Mouse (Mus musculus): ENCODE measurements at regions not wholly inside any gene's neighbourhood (a gene's known extent, or its start where the extent isn't known, plus 50 kb on each side); places are given as distances from the start of the nearest gene placed in this dataset.

DNA sequence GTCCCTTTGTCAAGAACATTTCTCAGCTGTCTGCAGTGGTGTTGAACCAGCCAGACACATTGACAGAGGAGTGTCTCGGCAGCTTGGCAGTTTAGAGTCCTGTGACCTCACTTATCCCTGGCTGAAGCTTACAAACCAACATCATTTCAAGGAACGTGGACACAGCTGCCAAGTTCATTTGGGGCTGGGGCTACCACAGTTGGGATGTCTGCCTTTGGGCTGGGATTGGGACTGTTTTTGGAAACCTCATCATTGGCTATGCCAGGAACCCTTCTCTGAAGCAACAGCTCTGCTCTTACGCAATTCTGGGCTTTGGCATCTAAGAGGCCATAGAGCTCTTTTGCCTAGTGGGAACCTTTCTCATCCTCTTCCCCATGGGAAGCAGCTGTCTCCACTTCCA is 200.4 kb downstream of the Gm15262 start:
- ChIA-PET POLR2A (no interaction called here), CTCF (no interaction called here)
- in situ Hi-C loops (cut with MboI; ENCODE audit: low pct_unique_long_range_greater_than_20kb) = no loop called here
- DNase-seq (ENCODE audit: low read depth, low spot score) (no peak), ATAC-seq (no peak)
- H3K27me3 ChIP-seq = peaks cover 20% of the 10 kb centered on the region
- no peak for TF ChIP-seq CTCF (IDR thresholded peaks at IDR 0.05)

DNA sequence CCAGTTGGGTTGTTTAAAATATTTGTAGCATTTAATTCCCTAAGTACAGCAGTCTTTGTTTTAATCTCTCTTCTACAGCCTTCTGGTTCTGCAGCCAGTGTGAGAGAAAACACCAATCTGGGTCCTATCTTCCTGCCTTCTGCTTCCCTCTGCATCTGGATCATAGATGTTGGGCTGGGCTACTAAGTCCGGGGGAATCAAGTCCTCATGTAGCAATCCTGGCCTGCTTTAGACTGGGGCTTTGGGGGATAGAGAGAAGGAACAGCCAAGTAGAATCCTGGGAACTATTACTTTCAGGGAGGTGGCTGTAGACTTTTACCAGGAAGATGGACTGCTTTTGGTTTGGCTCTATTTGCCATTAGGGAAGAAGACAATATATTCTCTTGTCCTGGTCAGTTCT is 205.5 kb upstream of the Rai2 start:
- CTCF ChIA-PET = no interaction called here
- in situ Hi-C loops (cut with MboI; ENCODE audit: low pct_unique_long_range_greater_than_20kb) = no loop called here
- no peak for ATAC-seq
- POLR2A ChIA-PET = no interaction called here
- TF ChIP-seq CTCF (IDR thresholded peaks at IDR 0.05) = no peak
- DNase-seq (ENCODE audit: low read depth, low spot score) = no peak
- peaks cover 30% of the 10 kb centered on the region for H3K27me3 ChIP-seq

DNA sequence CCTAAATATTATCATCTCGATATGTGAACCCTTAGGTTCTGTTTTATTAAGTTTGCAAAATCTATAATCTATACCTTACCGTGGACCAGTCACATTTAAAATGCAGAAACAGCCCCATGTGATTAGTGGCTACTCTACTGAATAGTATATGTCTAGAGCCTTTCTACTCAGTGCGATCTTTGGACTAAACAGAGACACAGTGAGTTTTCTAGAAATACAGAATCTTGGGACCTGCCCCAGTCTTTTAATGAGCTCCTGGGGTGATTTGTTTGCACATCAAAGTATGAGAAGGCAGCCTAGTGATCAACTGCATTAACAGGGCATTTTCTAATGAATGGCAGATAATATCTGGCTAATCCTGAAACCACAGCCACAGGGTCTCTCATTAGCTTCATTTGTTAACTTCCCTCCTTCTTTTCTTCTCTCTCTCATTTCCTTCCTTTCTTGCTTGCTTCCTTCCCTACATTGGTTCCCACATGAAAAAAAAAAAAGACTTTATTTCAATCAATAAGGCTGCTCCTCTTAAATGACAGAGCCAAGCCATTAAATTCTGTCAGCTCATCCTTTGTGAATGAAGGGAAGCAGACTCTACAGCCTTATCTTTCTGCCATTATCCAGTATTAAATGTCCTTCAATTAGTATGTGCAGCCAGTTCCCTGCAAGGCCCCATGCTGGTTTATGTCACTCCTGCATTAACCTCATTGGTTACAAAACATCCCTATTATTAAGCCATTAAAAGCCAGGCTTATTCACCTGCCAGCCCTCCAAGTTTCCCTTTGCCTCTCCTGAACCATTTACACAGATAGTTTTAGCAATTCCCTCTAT is 193.2 kb upstream of the Rai2 start:
- ChIA-PET CTCF (no interaction called here), POLR2A (no interaction called here)
- no peak for TF ChIP-seq CTCF (IDR thresholded peaks at IDR 0.05)
- no peak for DNase-seq (ENCODE audit: low read depth, low spot score)
- ATAC-seq = no peak
- H3K27me3 ChIP-seq = peaks cover 52% of the 10 kb centered on the region
- in situ Hi-C loops (cut with MboI; ENCODE audit: low pct_unique_long_range_greater_than_20kb) = no loop called here

DNA sequence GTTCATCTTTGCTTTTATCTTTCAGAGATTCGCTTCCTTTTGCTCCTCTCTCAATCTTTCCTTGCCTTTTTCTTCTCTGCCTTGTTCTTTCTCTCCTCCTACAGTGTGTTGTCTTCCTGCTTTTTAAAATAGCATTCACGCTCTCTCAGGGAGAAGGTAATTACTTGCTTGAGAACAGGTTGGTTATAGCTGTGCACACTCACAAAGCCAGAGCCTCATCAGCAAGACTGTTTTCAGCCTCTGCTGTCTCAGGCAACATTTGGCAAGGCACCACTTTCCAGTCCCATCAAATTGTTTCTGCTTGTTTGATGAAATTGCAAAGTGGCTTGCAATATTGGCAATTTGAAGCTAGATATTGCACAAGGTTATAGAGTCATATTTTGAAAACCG is 192.6 kb upstream of the Rai2 start:
- ChIA-PET CTCF (no interaction called here), POLR2A (no interaction called here)
- TF ChIP-seq CTCF (IDR thresholded peaks at IDR 0.05) = no peak
- DNase-seq (ENCODE audit: low read depth, low spot score) = no peak
- no peak for ATAC-seq
- H3K27me3 ChIP-seq = peaks cover 56% of the 10 kb centered on the region
- in situ Hi-C loops (cut with MboI; ENCODE audit: low pct_unique_long_range_greater_than_20kb) = no loop called here

DNA sequence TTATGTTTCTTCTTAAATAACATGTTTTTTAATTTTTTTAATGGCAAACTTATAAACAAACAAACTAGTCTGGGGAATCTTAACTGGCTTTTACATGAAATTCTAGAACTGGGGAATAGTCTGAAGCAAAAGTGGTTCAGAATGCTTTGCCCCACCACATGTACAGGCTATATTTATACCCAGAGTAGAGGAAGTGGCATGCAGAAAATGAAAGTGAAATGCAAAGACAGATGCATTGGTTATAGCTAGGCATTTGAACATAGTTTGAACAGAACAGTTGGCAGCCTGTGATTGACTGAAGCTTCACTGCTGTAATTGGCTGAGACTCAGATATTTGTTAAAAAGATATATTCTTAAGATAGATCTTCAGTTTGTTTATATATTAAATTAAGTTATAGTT is 179.6 kb upstream of the Rai2 start:
- CTCF ChIA-PET = no interaction called here
- in situ Hi-C loops (cut with MboI; ENCODE audit: low pct_unique_long_range_greater_than_20kb) = no loop called here
- H3K27me3 ChIP-seq = peaks cover 47% of the 10 kb centered on the region
- ATAC-seq = no peak
- DNase-seq (ENCODE audit: low read depth, low spot score) = no peak
- TF ChIP-seq CTCF (IDR thresholded peaks at IDR 0.05) = no peak
- POLR2A ChIA-PET = no interaction called here

DNA sequence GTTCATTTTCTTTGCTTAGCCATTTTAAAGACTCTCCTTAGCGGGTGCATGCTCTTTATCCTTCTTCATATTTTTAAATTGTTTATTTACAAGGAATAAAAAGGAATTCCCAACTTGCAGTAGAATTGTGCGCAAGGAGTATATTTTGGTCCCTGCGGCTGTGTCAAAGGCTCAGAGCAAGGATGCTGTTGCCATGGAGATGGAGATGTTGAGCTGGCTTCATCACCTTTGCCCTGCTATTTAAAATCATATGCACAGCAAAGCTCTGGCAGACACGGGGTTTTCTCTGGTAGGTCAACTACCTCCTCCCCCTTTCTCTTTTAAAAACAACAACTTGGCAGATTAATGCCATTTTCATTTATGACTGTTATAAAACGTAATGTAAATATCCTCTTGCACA is 160.0 kb upstream of the Rai2 start:
- no peak for ATAC-seq
- ChIA-PET CTCF (no interaction called here), POLR2A (no interaction called here)
- DNase-seq (ENCODE audit: low read depth, low spot score) = no peak
- in situ Hi-C loops (cut with MboI; ENCODE audit: low pct_unique_long_range_greater_than_20kb) = no loop called here
- peaks cover 36% of the 10 kb centered on the region for H3K27me3 ChIP-seq
- TF ChIP-seq CTCF (IDR thresholded peaks at IDR 0.05) = no peak

DNA sequence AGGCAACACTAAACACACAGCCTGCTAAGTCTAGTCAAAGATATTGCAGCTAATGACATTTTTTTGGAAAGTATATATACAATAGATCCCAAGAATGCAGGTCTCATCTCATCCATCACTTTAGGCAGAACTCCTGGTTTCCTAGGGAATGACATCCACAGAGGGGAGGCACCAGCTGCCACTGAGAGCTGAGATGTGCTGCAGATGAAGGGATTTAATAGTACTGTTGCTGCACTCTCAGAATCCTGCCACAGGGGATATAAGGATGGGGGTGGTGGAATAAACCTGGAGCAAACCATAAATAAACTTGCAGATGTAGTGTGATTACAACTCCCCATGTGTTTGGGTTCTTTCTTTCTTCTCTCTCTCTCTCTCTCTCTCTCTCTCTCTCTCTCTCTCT is 158.4 kb upstream of the Rai2 start:
- in situ Hi-C loops (cut with MboI; ENCODE audit: low pct_unique_long_range_greater_than_20kb) = no loop called here
- TF ChIP-seq CTCF (IDR thresholded peaks at IDR 0.05) = no peak
- peaks cover 36% of the 10 kb centered on the region for H3K27me3 ChIP-seq
- ChIA-PET POLR2A (no interaction called here), CTCF (no interaction called here)
- no peak for DNase-seq (ENCODE audit: low read depth, low spot score)
- ATAC-seq = no peak

DNA sequence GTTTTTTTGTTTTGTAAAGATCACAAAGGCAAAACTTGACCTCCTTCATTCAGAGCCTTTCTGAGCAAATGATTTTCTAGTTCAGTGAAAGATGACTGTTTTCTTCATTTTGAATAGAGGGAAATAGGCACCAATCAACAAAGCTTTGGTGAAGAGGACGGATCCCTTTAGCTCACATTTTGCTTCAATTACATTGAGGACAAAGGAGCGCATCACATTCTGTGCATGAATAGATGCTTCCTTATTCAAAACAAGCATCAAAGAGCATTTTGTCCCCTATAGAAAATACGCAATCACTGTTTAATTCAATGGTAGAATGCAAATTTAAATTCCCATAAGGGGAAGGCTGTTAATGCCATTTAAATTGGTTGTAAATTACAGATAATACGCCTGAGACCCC is 150.4 kb upstream of the Rai2 start:
- CTCF ChIA-PET = no interaction called here
- DNase-seq (ENCODE audit: low read depth, low spot score) = no peak
- TF ChIP-seq CTCF (IDR thresholded peaks at IDR 0.05) = no peak
- in situ Hi-C loops (cut with MboI; ENCODE audit: low pct_unique_long_range_greater_than_20kb) = no loop called here
- no peak for ATAC-seq
- POLR2A ChIA-PET = no interaction called here
- peaks cover 43% of the 10 kb centered on the region for H3K27me3 ChIP-seq

DNA sequence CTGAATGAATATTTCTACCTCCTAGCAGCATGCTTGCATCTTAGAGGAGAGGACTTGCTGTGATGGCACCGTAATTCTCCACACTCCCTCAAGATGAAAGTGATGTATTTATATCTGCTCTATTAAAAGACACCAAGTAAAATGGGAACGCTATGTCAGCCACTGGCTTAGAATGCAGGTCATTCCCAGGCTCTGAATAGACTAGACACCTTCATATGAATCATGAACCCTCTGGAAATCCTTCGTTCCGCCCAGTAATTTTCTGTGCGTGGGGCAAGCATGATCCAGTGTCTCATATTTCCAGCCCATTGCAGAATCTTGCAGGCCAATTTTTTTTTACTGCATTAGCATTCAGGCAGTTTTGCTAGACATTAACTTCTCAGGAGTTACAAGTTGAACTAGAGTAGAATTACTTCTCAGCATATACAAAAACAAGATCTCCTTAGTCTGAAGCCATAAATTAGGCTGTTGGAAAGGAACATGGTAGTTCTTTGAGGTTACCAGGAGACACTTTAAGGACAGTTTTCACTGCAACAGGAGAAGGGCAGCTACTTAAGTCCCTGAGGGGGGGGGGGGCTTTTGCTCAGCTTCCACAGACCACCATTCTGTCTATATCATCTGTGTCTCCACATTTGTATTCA is 134.7 kb upstream of the Rai2 start:
- in situ Hi-C loops (cut with MboI; ENCODE audit: low pct_unique_long_range_greater_than_20kb) = no loop called here
- ChIA-PET POLR2A (interaction anchor here (0.6 kb wide), 1 partner anchor 15 kb away, joined by 4 read pairs; no protein-coding TSS in a partner anchor), CTCF (interaction anchor here (0.7 kb wide), 1 partner anchor 40 kb away, joined by 3 read pairs; no protein-coding TSS in a partner anchor)
- H3K27me3 ChIP-seq = no peaks in the 10 kb centered on the region
- peak; percentile 74 for ATAC-seq
- no peak for TF ChIP-seq CTCF (IDR thresholded peaks at IDR 0.05)
- DNase-seq (ENCODE audit: low read depth, low spot score) = peak; percentile 31

DNA sequence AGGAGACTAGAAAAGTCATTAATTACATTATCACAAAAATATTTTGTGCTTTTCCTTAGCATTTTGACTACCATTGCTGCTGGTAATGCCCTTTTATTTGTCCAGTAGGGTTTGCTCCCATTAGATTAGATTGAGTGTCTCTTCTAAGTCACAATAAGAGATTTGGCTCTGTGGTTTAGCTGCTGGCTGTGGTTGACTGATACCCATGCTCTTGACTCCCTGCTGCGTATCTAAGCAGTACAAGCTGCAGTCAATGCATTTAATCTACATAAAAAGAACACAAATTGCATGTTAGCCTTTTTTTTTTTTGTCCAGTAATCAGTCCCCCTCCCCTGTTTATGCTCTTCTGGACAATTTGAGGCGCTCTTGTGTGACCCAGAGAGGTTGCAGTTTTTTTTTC is 133.0 kb upstream of the Rai2 start:
- in situ Hi-C loops (cut with MboI; ENCODE audit: low pct_unique_long_range_greater_than_20kb) = no loop called here
- ChIA-PET POLR2A (no interaction called here), CTCF (no interaction called here)
- no peaks in the 10 kb centered on the region for H3K27me3 ChIP-seq
- ATAC-seq (no peak), DNase-seq (ENCODE audit: low read depth, low spot score) (no peak)
- TF ChIP-seq CTCF (IDR thresholded peaks at IDR 0.05) = no peak

DNA sequence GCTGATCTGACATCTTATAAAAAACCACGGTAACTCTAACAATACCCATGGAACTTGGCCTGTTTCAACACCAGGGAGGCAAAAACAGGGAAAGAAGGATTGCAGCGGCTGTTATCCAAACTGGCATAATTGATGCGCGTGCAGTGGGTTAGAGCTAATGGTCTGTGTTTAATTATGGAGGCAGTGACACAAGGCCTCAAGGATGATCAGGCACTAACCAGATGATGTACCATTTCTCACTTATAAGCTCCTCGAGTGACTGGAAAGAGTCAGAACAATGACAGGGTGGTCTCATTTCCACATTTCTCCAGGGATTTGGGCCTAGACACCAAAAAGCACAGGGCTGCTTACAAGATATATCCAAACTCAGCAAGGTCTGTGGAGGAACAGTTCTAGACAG is 83.0 kb upstream of the Rai2 start:
- ChIA-PET CTCF (no interaction called here), POLR2A (no interaction called here)
- H3K27me3 ChIP-seq = peaks cover 16% of the 10 kb centered on the region
- in situ Hi-C loops (cut with MboI; ENCODE audit: low pct_unique_long_range_greater_than_20kb) = no loop called here
- DNase-seq (ENCODE audit: low read depth, low spot score) = no peak
- TF ChIP-seq CTCF (IDR thresholded peaks at IDR 0.05) = no peak
- ATAC-seq = no peak

DNA sequence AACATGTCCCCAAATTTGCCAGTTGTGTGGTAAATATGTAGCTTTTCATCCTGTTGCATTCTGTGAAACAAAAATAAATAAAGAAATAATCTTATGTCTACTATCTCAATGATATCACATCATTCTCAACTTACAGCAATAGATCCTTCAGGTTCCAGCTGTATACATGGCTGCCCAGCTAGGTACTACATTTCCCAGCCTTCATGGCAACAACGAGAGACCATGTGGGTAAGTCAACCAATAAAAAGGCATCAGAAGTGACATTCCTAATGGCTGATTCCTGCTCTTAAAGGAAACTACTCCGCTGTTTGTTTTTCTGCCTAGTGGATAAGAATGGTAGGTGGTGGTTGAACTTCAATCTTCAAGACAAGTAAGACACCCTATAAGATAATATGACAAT is 82.5 kb upstream of the Rai2 start:
- POLR2A ChIA-PET = no interaction called here
- CTCF ChIA-PET = no interaction called here
- ATAC-seq (no peak), DNase-seq (ENCODE audit: low read depth, low spot score) (no peak)
- H3K27me3 ChIP-seq = peaks cover 15% of the 10 kb centered on the region
- in situ Hi-C loops (cut with MboI; ENCODE audit: low pct_unique_long_range_greater_than_20kb) = no loop called here
- TF ChIP-seq CTCF (IDR thresholded peaks at IDR 0.05) = no peak
